Mouse (Mus musculus): ENCODE results near the gene Fam102b. TPM values are rescaled to one million over a fixed set of nuclear protein-coding genes. Genes with fewer than 3 reads are reported as not detected.

The Fam102b gene
- total RNA-seq, 2 experiments from 2014 or later, result 5.0 to 7.9 TPM

- no peak for DNase-seq (ENCODE audit: low spot score in 2 of 2)
Measured at GRCm38 (mm10) chr3:108963776-108964175, 63.6 kb downstream of the Fam102b start.

- no peak for DNase-seq (ENCODE audit: low spot score in 2 of 2)
Measured at GRCm38 (mm10) chr3:108963278-108963677, 64.1 kb downstream of the Fam102b start.

- no peak for DNase-seq (ENCODE audit: low spot score in 2 of 2)
Measured at GRCm38 (mm10) chr3:108961655-108962054, 65.8 kb downstream of the Fam102b start.

- no peak for DNase-seq (ENCODE audit: low spot score in 2 of 2)
Measured at GRCm38 (mm10) chr3:108961226-108961625, 66.2 kb downstream of the Fam102b start.

- no peak for DNase-seq (ENCODE audit: low spot score in 2 of 2)
Measured at GRCm38 (mm10) chr3:108959680-108960295, 67.6 kb downstream of the Fam102b start.

- DNase-seq (ENCODE audit: low spot score in 2 of 2), result no peak
Measured at GRCm38 (mm10) chr3:108957976-108958375, 69.4 kb downstream of the Fam102b start.

- DNase-seq (ENCODE audit: low spot score in 2 of 2), result no peak
Measured at GRCm38 (mm10) chr3:108940996-108941395, 86.4 kb downstream of the Fam102b start.

- DNase-seq (ENCODE audit: low spot score in 2 of 2), result no peak
Measured at GRCm38 (mm10) chr3:108940001-108940633, 87.3 kb downstream of the Fam102b start, which contains the start of gene Gm9857. TSS of gene Gm9857 (minus strand) at chr3:108940445.

- no peak for DNase-seq (ENCODE audit: low spot score in 2 of 2)
Measured at GRCm38 (mm10) chr3:108939573-108939972, 87.8 kb downstream of the Fam102b start, which contains the start of gene Henmt1. TSS of gene Henmt1 (plus strand) at chr3:108939873.

- DNase-seq (ENCODE audit: low spot score in 2 of 2), result no peak
Measured at GRCm38 (mm10) chr3:108938691-108939090, 88.7 kb downstream of the Fam102b start.

GRCm38 (mm10) chr3:108933557-108933956 is 93.8 kb downstream of the Fam102b start:
- DNase-seq (ENCODE audit: low spot score in 2 of 2), result no peak

- DNase-seq (ENCODE audit: low spot score in 2 of 2), result no peak
Measured at GRCm38 (mm10) chr3:108926308-108926707, 101.1 kb downstream of the Fam102b start.

GRCm38 (mm10) chr3:108925677-108926076 is 101.7 kb downstream of the Fam102b start:
- no peak for DNase-seq (ENCODE audit: low spot score in 2 of 2)

- DNase-seq (ENCODE audit: low spot score in 2 of 2), result no peak
Measured at GRCm38 (mm10) chr3:108921822-108922221, 105.6 kb downstream of the Fam102b start.

Small RNA genes lying within 50 kb of the gene (microRNA-seq; reads per million reads assigned to microRNA genes)
- gene Gm44384 (ENCODE audit: borderline number of aligned reads in 2 of 2), result 0 reads per million in 2 experiments

Other genes with a start within 250 kb of the Fam102b start
- gene Stxbp3, start 187.1 kb downstream of the Fam102b start, total RNA-seq (2021), result 10 to 100 TPM; 42.0 to 74.7 TPM
- under 1 TPM; 0.43 to 0.74 TPM for gene Fndc7, start 137.6 kb downstream of the Fam102b start, total RNA-seq (2021)
- 10 to 100 TPM; 56.6 to 73.2 TPM for gene Prpf38b, start 115.9 kb downstream of the Fam102b start, total RNA-seq (2021)
- gene Henmt1, start 87.7 kb downstream of the Fam102b start, total RNA-seq (2021), result not detected
- not detected for gene Gm9857, start 87.2 kb downstream of the Fam102b start, total RNA-seq (2021)
- gene Slc25a54, start 52.9 kb upstream of the Fam102b start, total RNA-seq (2021), result not detected
- gene Slc25a24, start 95.5 kb upstream of the Fam102b start, total RNA-seq (2021), result 10 to 100 TPM; 46.3 to 76.4 TPM

All from adrenal gland, adult 18-20 months (tissue).